Mouse (Mus musculus) cerebellum, adult 2 months (tissue): ENCODE measurements at regions not wholly inside any gene's neighbourhood (a gene's known extent, or its start where the extent isn't known, plus 50 kb on each side); places are given as distances from the start of the nearest gene placed in this dataset.

ENCODE experiments used
- CTCF ChIP-seq: fragments of 200-500 bp; IDR thresholded peaks from 2 replicates; pipeline ENCODE4 v1.5.1; 2011; ENCODE audit warnings: low read depth, mild to moderate bottlenecking, control low read depth, low read length, moderate library complexity, borderline replicate concordance; ENCODE audit not compliant: insufficient read depth
- POLR2A ChIP-seq: fragments of 200-500 bp; IDR thresholded peaks from 2 replicates; pipeline ENCODE4 v1.6.1; 2011; ENCODE audit warnings: low read length, control low read depth, borderline replicate concordance; ENCODE audit not compliant: insufficient read depth

DNA sequence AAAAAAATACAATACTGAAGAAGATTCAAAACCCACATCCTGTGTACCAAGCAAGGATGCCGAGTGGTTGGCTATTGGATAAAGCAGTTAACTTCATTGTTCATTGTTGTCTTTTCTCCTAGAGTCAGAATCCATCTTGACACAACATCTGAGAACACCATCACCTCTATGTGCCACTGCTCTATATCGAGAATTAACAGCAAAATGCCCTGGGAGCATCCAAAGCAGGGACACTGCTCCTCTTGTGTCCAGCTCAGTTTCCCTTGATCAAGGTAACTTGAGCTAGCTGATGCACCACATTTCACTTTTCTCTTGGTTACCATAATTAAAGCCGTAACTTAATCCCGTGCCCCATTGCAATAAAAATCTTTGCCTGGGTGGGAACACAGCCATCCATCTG lies 826.6 kb downstream of the Galc start:
- TF ChIP-seq POLR2A (no peak), CTCF (no peak)
